Comparison of ENCODE assay signal across 9 mouse cellular contexts in the genomic region with DNA sequence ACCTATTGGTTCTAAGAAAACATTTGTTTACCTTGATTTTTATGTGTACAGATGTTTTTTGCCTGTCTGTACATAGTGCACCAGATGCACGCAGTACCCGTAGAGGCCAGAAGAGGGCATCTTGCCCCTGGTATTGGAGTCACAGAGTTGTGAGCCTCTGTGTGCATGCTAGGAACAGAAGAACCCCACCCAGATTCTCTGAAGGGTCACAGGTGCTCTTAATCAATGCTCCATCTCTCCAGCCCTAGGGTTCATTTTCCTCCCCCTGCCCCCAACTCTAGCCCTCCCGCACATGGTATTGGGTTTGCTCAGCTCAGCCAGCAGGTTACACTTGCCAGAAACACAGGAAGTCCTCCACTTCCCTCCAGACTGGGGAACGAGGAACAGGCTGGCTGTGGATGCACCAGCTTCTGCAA. TPM values are rescaled to one million over a fixed set of nuclear protein-coding genes. Genes with fewer than 3 reads are reported as not detected.
DNase-seq lines count a peak whose midpoint lies in the region; ATAC-seq and TF ChIP-seq lines count a peak whose summit lies in the region.
"Had no signal": no experiment of that assay in that cellular context is flagged by ENCODE, and none has a peak within 500 bp of the region (broad histone marks: within the 10 kb centered on the region; RNA-seq: fewer than 3 reads in every experiment).

No protein-coding gene starts in this region.

- H3K27ac ChIP-seq in midbrain, embryonic 10.5 days (replicated peaks): no peak overlapping the region
- H3K27ac ChIP-seq in midbrain, embryonic 13.5 days: no peak overlapping the region
- no peak overlapping the region for H3K27ac ChIP-seq in liver, embryonic 16.5 days (ENCODE audit: low read length)
- no peak overlapping the region for H3K27ac ChIP-seq in spleen, adult 2 months (ENCODE audit: insufficient read depth, low read length)
- no peak overlapping the region for H3K27ac ChIP-seq in hindbrain, embryonic 16.5 days (ENCODE audit: low read depth, low read length)
- H3K27ac ChIP-seq: neural tube, embryonic 13.5 days had no signal

- no peaks in the 10 kb centered on the region for H3K36me3 ChIP-seq in midbrain, embryonic 10.5 days
- no peaks in the 10 kb centered on the region for H3K36me3 ChIP-seq in midbrain, embryonic 13.5 days
- H3K36me3 ChIP-seq in liver, embryonic 16.5 days (ENCODE audit: control insufficient read depth, insufficient read depth): no peaks in the 10 kb centered on the region
- H3K36me3 ChIP-seq in spleen, adult 2 months (ENCODE audit: control insufficient read depth, insufficient read depth, low read length): no peaks in the 10 kb centered on the region
- H3K36me3 ChIP-seq in hindbrain, embryonic 16.5 days (ENCODE audit: control insufficient read depth, insufficient read depth, low read length): no peaks in the 10 kb centered on the region
- H3K36me3 ChIP-seq: neural tube, embryonic 13.5 days had no signal

- in situ Hi-C loops in Patski (cut with MboI; ENCODE audit: low pct_unique_long_range_greater_than_20kb): loop anchor here (5.0 kb wide), 1 partner anchor 73 kb away; no protein-coding TSS in a partner anchor

- no peak for TF ChIP-seq POLR2A in spleen, adult 2 months (IDR thresholded peaks at IDR 0.05; ENCODE audit: low read depth, low read length)

- 46% methylated on average over 4 of the region's 4 CpGs for WGBS in midbrain, embryonic 10.5 days
- 47% methylated on average over 4 of the region's 4 CpGs for WGBS in midbrain, embryonic 13.5 days
- WGBS in liver, embryonic 16.5 days (ENCODE audit: insufficient replicate concordance): 5% methylated on average over 4 of the region's 4 CpGs
- 13% methylated on average over 4 of the region's 4 CpGs for WGBS in spleen, adult 2 months
- WGBS in hindbrain, embryonic 16.5 days: 36% methylated on average over 4 of the region's 4 CpGs

- H3K27me3 ChIP-seq in midbrain, embryonic 10.5 days (ENCODE audit: low read depth, poor library complexity, severe bottlenecking): no peaks in the 10 kb centered on the region
- no peaks in the 10 kb centered on the region for H3K27me3 ChIP-seq in midbrain, embryonic 13.5 days
- H3K27me3 ChIP-seq in Patski: no peaks in the 10 kb centered on the region
- no peaks in the 10 kb centered on the region for H3K27me3 ChIP-seq in liver, embryonic 16.5 days (ENCODE audit: control insufficient read depth, insufficient read depth, low read depth, low read length)
- no peaks in the 10 kb centered on the region for H3K27me3 ChIP-seq in spleen, adult 2 months (ENCODE audit: control insufficient read depth, insufficient read depth, low read length)
- H3K27me3 ChIP-seq in hindbrain, embryonic 16.5 days (replicated peaks; ENCODE audit: control insufficient read depth, insufficient read depth, low read length): no peaks in the 10 kb centered on the region
- H3K27me3 ChIP-seq: neural tube, embryonic 13.5 days had no signal

- H3K4me3 ChIP-seq in midbrain, embryonic 10.5 days: no peak overlapping the region
- no peak overlapping the region for H3K4me3 ChIP-seq in midbrain, embryonic 13.5 days (replicated peaks)
- H3K4me3 ChIP-seq in liver, embryonic 16.5 days (ENCODE audit: low read depth, low read length): no peak overlapping the region
- no peak overlapping the region for H3K4me3 ChIP-seq in spleen, adult 2 months (ENCODE audit: extremely low read depth, insufficient read depth, insufficient read length)
- H3K4me3 ChIP-seq in hindbrain, embryonic 16.5 days (ENCODE audit: low read length): no peak overlapping the region
- H3K4me3 ChIP-seq: neural tube, embryonic 13.5 days had no signal

- H3K4me1 ChIP-seq in midbrain, embryonic 10.5 days: peaks cover 5% of the 10 kb centered on the region
- peaks cover 4% of the 10 kb centered on the region; the same call in 1 of the 2 replicates for H3K4me1 ChIP-seq in midbrain, embryonic 13.5 days (replicated peaks)
- no peaks in the 10 kb centered on the region for H3K4me1 ChIP-seq in liver, embryonic 16.5 days (ENCODE audit: control insufficient read depth, low read depth, low read length)
- no peaks in the 10 kb centered on the region for H3K4me1 ChIP-seq in spleen, adult 2 months (ENCODE audit: control insufficient read depth, insufficient read depth, insufficient read length)
- no peaks in the 10 kb centered on the region for H3K4me1 ChIP-seq in hindbrain, embryonic 16.5 days (ENCODE audit: control insufficient read depth, insufficient read depth, low read depth, low read length)

- POLR2A ChIA-PET in Patski (lab: Charles Lee): no interaction called here

- CTCF ChIA-PET in Patski (lab: Charles Lee): interaction anchor here (1.0 to 8.6 kb wide), 7 partner anchors 10 to 147 kb away, joined by 4 to 131 read pairs (median 6); no protein-coding TSS in a partner anchor

- no peak overlapping the region for H3K9ac ChIP-seq in midbrain, embryonic 13.5 days (replicated peaks)
- H3K9ac ChIP-seq in liver, embryonic 16.5 days (ENCODE audit: low read depth, low read length): no peak overlapping the region
- no peak overlapping the region for H3K9ac ChIP-seq in hindbrain, embryonic 16.5 days (ENCODE audit: low read depth, low read length)
- H3K9ac ChIP-seq: neural tube, embryonic 13.5 days had no signal

- no peak overlapping the region for H3K4me2 ChIP-seq in midbrain, embryonic 13.5 days (replicated peaks)
- no peak overlapping the region for H3K4me2 ChIP-seq in liver, embryonic 16.5 days (ENCODE audit: low read depth, low read length)
- no peak overlapping the region for H3K4me2 ChIP-seq in hindbrain, embryonic 16.5 days (ENCODE audit: low read length)
- H3K4me2 ChIP-seq: neural tube, embryonic 13.5 days had no signal

- peak; percentile 54 for DNase-seq in midbrain, embryonic 10.5 days (ENCODE audit: low spot score)
- DNase-seq in Patski (ENCODE audit: low read depth, low spot score): no peak
- peak; percentile 66 for DNase-seq in embryo, embryonic 11 days
- DNase-seq in induced T-regulatory cell, adult 2 months (ENCODE audit: low read depth): peak; percentile 83
- peak in 1 of 2 experiments; percentile 37 for DNase-seq in spleen, adult 2 months (ENCODE audit: low read depth in 1 of 2, low spot score in 2 of 2)

- H3K9me3 ChIP-seq in midbrain, embryonic 10.5 days (replicated peaks): peaks cover 9% of the 10 kb centered on the region
- peaks cover 11% of the 10 kb centered on the region for H3K9me3 ChIP-seq in midbrain, embryonic 13.5 days
- no peaks in the 10 kb centered on the region for H3K9me3 ChIP-seq in liver, embryonic 16.5 days (replicated peaks; ENCODE audit: control insufficient read depth, low read length)
- peaks cover 2% of the 10 kb centered on the region; the same call in 1 of the 2 replicates for H3K9me3 ChIP-seq in hindbrain, embryonic 16.5 days (ENCODE audit: control insufficient read depth, low read length)

- peak; percentile 79 for TF ChIP-seq CTCF in Patski (IDR thresholded peaks at IDR 0.05)
- TF ChIP-seq CTCF in spleen, adult 2 months (IDR thresholded peaks at IDR 0.05; ENCODE audit: extremely low read depth, insufficient read depth, insufficient read length, insufficient replicate concordance): peak; percentile 31; the same call in 1 of the 2 replicates

- ATAC-seq in midbrain, embryonic 13.5 days: no peak
- no peak for ATAC-seq in Patski
- ATAC-seq in liver, embryonic 16.5 days (ENCODE audit: low read depth): 0 out of 2 replicates have a peak, but pooled peaks have one; percentile 56
- ATAC-seq in hindbrain, embryonic 16.5 days: no peak

RNA-seq across cellular contexts. Expression of gene Ccrl2, which starts 13.2 kb away (rescaled TPM):
- polyA plus RNA-seq in midbrain, embryonic 10.5 days (2016; fragmentation: Nextera tagmentation; extraction: Ambion mirVana): 0.89 and 1.0 TPM in 2 replicates
- 1.8 and 2.1 TPM in 2 replicates for polyA plus RNA-seq in midbrain, embryonic 13.5 days (2015; fragmentation: Nextera tagmentation; extraction: Ambion mirVana)
- polyA plus RNA-seq in Patski (2021): 0.45 TPM
- polyA plus RNA-seq in liver, embryonic 16.5 days (2015; fragmentation: Nextera tagmentation; extraction: Ambion mirVana): 15.7 and 18.2 TPM in 2 replicates
- polyA plus RNA-seq in spleen, adult 2 months (2012; rRNA removed): 5.3 and 5.4 TPM in 2 replicates
- 0.86 and 1.2 TPM in 2 replicates for polyA plus RNA-seq in hindbrain, embryonic 16.5 days (2015; fragmentation: Nextera tagmentation; extraction: Ambion mirVana)

RNA-seq across cellular contexts. Expression of gene Lrrfip2, which starts 46.8 kb away (rescaled TPM):
- polyA plus RNA-seq in midbrain, embryonic 10.5 days (2016; fragmentation: Nextera tagmentation; extraction: Ambion mirVana): 39.5 and 39.8 TPM in 2 replicates
- polyA plus RNA-seq in midbrain, embryonic 13.5 days (2015; fragmentation: Nextera tagmentation; extraction: Ambion mirVana): 44.8 and 47.6 TPM in 2 replicates
- polyA plus RNA-seq in Patski (2021): 85.9 TPM
- 16.2 and 16.9 TPM in 2 replicates for polyA plus RNA-seq in liver, embryonic 16.5 days (2015; fragmentation: Nextera tagmentation; extraction: Ambion mirVana)
- polyA plus RNA-seq in spleen, adult 2 months (2012; rRNA removed): 5.3 and 6.4 TPM in 2 replicates
- 46.5 and 47.1 TPM in 2 replicates for polyA plus RNA-seq in hindbrain, embryonic 16.5 days (2015; fragmentation: Nextera tagmentation; extraction: Ambion mirVana)

RNA-seq across cellular contexts. Expression of gene Ltf, which starts 51.5 kb away (rescaled TPM):
- 0.29 TPM in 1 of 2 replicates, not detected in the other for polyA plus RNA-seq in midbrain, embryonic 10.5 days (2016; fragmentation: Nextera tagmentation; extraction: Ambion mirVana)
- polyA plus RNA-seq in midbrain, embryonic 13.5 days (2015; fragmentation: Nextera tagmentation; extraction: Ambion mirVana): 0.54 and 0.61 TPM in 2 replicates
- 0.63 TPM for polyA plus RNA-seq in Patski (2021)
- polyA plus RNA-seq in liver, embryonic 16.5 days (2015; fragmentation: Nextera tagmentation; extraction: Ambion mirVana): 173 and 211 TPM in 2 replicates
- polyA plus RNA-seq in spleen, adult 2 months (2012; rRNA removed): 12.3 and 14.1 TPM in 2 replicates
- 1.0 and 1.3 TPM in 2 replicates for polyA plus RNA-seq in hindbrain, embryonic 16.5 days (2015; fragmentation: Nextera tagmentation; extraction: Ambion mirVana)

Comparison
In these comparisons a context has a peak if more than half of its experiments do, and no peak if none do; other contexts are left out.
1. RNA of gene Ltf, which starts 51.5 kb away (polyA plus RNA-seq): 173 to 211 TPM in liver, embryonic 16.5 days; 12.3 to 14.1 TPM in spleen, adult 2 months, 1.0 to 1.3 TPM in hindbrain, embryonic 16.5 days, 0.63 TPM in Patski (single experiment), 0.54 to 0.61 TPM in midbrain, embryonic 13.5 days and 0.29 TPM in midbrain, embryonic 10.5 days; every median in the first group is over 10 times any median in the second.